Mouse (Mus musculus): ENCODE results near the gene Frmd4b. TPM values are rescaled to one million over a fixed set of nuclear protein-coding genes. Genes with fewer than 3 reads are reported as not detected.

Frmd4b gene
- total RNA-seq, 1 experiment: 2.1 TPM

DNA sequence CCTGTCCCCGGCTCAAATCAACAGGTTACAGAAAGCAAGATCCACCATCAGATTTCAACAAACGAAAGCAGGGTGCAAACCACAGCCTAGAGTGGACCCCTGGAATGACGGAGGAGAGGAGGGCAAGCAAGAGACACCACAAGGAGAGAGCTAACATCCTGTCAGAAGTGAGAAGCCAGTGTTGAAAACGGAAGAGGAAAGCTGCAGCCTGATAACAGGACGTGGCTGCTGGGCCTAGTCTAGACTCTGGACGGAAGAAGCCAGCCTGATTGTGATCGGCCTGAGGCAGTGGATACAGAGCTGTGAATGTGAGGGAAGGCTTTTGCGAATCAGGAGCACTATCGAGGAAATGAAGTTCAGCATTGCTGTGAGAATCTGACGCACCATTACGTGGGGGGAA, 296.2 kb downstream of the Frmd4b start:
- no peak for DNase-seq (ENCODE audit: low read depth, low spot score)
- no peaks in the 10 kb centered on the region for H3K36me3 ChIP-seq (ENCODE audit: control insufficient read depth, insufficient read depth, low read length, poor library complexity, severe bottlenecking)
- no peak overlapping the region for H3K4me3 ChIP-seq (ENCODE audit: insufficient read depth in 1 of 2, low read depth in 1 of 2, low read length in 2 of 2, poor library complexity in 1 of 2, severe bottlenecking in 1 of 2)
- no peaks in the 10 kb centered on the region for H3K9me3 ChIP-seq (ENCODE audit: control insufficient read depth, insufficient read depth, low read depth, low read length)
- H3K4me1 ChIP-seq (ENCODE audit: control insufficient read depth in 2 of 2, insufficient read depth in 2 of 2, low read length in 2 of 2, poor library complexity in 1 of 2): no peaks in the 10 kb centered on the region
- H3K9ac ChIP-seq (ENCODE audit: insufficient read depth, low read depth, low read length, poor library complexity, severe bottlenecking): no peak overlapping the region
- H3K27ac ChIP-seq (ENCODE audit: insufficient read depth, low read depth, low read length, poor library complexity, severe bottlenecking): no peak overlapping the region
- TF ChIP-seq HCFC1 (IDR thresholded peaks at IDR 0.05; ENCODE audit: borderline replicate concordance, insufficient read depth, low read length): no peak
- no peak for TF ChIP-seq ZNF384 (IDR thresholded peaks at IDR 0.05; ENCODE audit: low read depth, low read length)
- in situ Hi-C loops (cut with MboI; ENCODE audit: low sequenced_read_pairs in 2 of 2, unreplicated experiment in 2 of 2): no loop called here

DNA sequence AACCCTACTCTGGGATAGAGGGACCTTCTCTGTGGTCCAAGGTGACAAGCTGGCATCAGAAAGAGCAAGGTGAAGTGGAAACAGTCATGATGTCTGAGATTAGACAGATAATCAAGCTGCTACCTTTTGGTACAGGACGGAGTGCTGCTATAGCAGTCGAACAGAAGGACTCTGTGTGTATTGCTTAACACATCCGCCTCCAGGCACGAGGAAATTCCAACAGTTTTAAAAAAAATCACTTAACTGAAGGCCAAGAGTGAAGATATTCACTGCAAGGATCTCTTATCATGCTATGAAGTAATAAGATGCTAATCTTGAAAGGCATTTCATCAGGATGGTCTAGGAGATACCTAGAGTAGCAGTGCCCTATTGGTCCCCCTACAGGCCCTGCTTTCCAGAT, 298.3 kb downstream of the Frmd4b start:
- H3K9me3 ChIP-seq (ENCODE audit: control insufficient read depth, insufficient read depth, low read depth, low read length): no peaks in the 10 kb centered on the region
- no peaks in the 10 kb centered on the region for H3K36me3 ChIP-seq (ENCODE audit: control insufficient read depth, insufficient read depth, low read length, poor library complexity, severe bottlenecking)
- no peaks in the 10 kb centered on the region for H3K4me1 ChIP-seq (ENCODE audit: control insufficient read depth in 2 of 2, insufficient read depth in 2 of 2, low read length in 2 of 2, poor library complexity in 1 of 2)
- in situ Hi-C loops (cut with MboI; ENCODE audit: low sequenced_read_pairs in 2 of 2, unreplicated experiment in 2 of 2): no loop called here
- no peak for TF ChIP-seq ZNF384 (IDR thresholded peaks at IDR 0.05; ENCODE audit: low read depth, low read length)
- no peak for TF ChIP-seq ZC3H11A (IDR thresholded peaks at IDR 0.05; ENCODE audit: borderline replicate concordance, low read depth, low read length)
- TF ChIP-seq CHD2 (IDR thresholded peaks at IDR 0.05; ENCODE audit: low read depth, low read length): no peak
- TF ChIP-seq HCFC1 (IDR thresholded peaks at IDR 0.05; ENCODE audit: borderline replicate concordance, insufficient read depth, low read length): no peak
- TF ChIP-seq MAFK (IDR thresholded peaks at IDR 0.05; ENCODE audit: insufficient read depth, low read depth, low read length): no peak
- H3K9ac ChIP-seq (ENCODE audit: insufficient read depth, low read depth, low read length, poor library complexity, severe bottlenecking): no peak overlapping the region
- DNase-seq (ENCODE audit: low read depth, low spot score): no peak
- no peak overlapping the region for H3K27ac ChIP-seq (ENCODE audit: insufficient read depth, low read depth, low read length, poor library complexity, severe bottlenecking)
- H3K4me3 ChIP-seq (ENCODE audit: insufficient read depth in 1 of 2, low read depth in 1 of 2, low read length in 2 of 2, poor library complexity in 1 of 2, severe bottlenecking in 1 of 2): no peak overlapping the region

- H3K9me3 ChIP-seq (ENCODE audit: control insufficient read depth, insufficient read depth, low read depth, low read length): no peaks in the 10 kb centered on the region
- H3K27ac ChIP-seq (ENCODE audit: insufficient read depth, low read depth, low read length, poor library complexity, severe bottlenecking): no peak overlapping the region
- H3K9ac ChIP-seq (ENCODE audit: insufficient read depth, low read depth, low read length, poor library complexity, severe bottlenecking): no peak overlapping the region
- in situ Hi-C loops (cut with MboI; ENCODE audit: low sequenced_read_pairs in 2 of 2, unreplicated experiment in 2 of 2): no loop called here
- H3K36me3 ChIP-seq (ENCODE audit: control insufficient read depth, insufficient read depth, low read length, poor library complexity, severe bottlenecking): no peaks in the 10 kb centered on the region
- no peak for TF ChIP-seq ZNF384 (IDR thresholded peaks at IDR 0.05; ENCODE audit: low read depth, low read length)
- no peak for TF ChIP-seq ZC3H11A (IDR thresholded peaks at IDR 0.05; ENCODE audit: borderline replicate concordance, low read depth, low read length)
- no peak for TF ChIP-seq CHD2 (IDR thresholded peaks at IDR 0.05; ENCODE audit: low read depth, low read length)
- TF ChIP-seq MAFK (IDR thresholded peaks at IDR 0.05; ENCODE audit: insufficient read depth, low read depth, low read length): no peak
- TF ChIP-seq HCFC1 (IDR thresholded peaks at IDR 0.05; ENCODE audit: borderline replicate concordance, insufficient read depth, low read length): no peak
- H3K4me1 ChIP-seq (ENCODE audit: control insufficient read depth in 2 of 2, insufficient read depth in 2 of 2, low read length in 2 of 2, poor library complexity in 1 of 2): no peaks in the 10 kb centered on the region; a peak in 1 of 4 replicates
- no peak overlapping the region for H3K4me3 ChIP-seq (ENCODE audit: insufficient read depth in 1 of 2, low read depth in 1 of 2, low read length in 2 of 2, poor library complexity in 1 of 2, severe bottlenecking in 1 of 2)
- DNase-seq (ENCODE audit: low read depth, low spot score): no peak
Measured at GRCm38 (mm10) chr6:97317956-97318355, 299.4 kb downstream of the Frmd4b start.

DNA sequence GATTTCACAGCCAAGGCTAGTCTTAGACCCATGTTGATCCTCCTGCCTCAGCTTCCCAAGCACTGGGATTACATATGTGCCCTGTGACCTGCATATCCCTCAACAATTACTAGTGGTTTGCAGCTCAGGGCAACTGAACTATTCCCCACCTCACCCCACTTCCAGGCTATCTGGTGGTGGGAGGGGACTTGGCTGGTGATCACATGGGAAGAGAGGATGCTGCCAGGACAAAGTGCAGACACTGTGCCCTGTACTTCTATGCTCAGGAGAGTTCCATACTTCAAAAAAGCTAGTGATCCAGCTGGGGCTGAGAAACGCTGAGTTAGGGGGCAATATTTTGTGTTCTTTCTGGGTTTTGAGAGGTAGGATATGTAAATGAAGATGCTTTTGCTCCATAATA, 300.6 kb downstream of the Frmd4b start:
- in situ Hi-C loops (cut with MboI; ENCODE audit: low sequenced_read_pairs in 2 of 2, unreplicated experiment in 2 of 2): no loop called here
- H3K27ac ChIP-seq (ENCODE audit: insufficient read depth, low read depth, low read length, poor library complexity, severe bottlenecking): no peak overlapping the region
- H3K9me3 ChIP-seq (ENCODE audit: control insufficient read depth, insufficient read depth, low read depth, low read length): no peaks in the 10 kb centered on the region
- DNase-seq (ENCODE audit: low read depth, low spot score): no peak
- no peak overlapping the region for H3K9ac ChIP-seq (ENCODE audit: insufficient read depth, low read depth, low read length, poor library complexity, severe bottlenecking)
- H3K4me1 ChIP-seq (ENCODE audit: control insufficient read depth in 2 of 2, insufficient read depth in 2 of 2, low read length in 2 of 2, poor library complexity in 1 of 2): peaks cover 2 to 3% of the 10 kb centered on the region in 2 experiments; a peak in 3 of 4 replicates
- TF ChIP-seq CHD2 (IDR thresholded peaks at IDR 0.05; ENCODE audit: low read depth, low read length): no peak
- no peak for TF ChIP-seq HCFC1 (IDR thresholded peaks at IDR 0.05; ENCODE audit: borderline replicate concordance, insufficient read depth, low read length)
- TF ChIP-seq MAFK (IDR thresholded peaks at IDR 0.05; ENCODE audit: insufficient read depth, low read depth, low read length): no peak
- no peak for TF ChIP-seq ZC3H11A (IDR thresholded peaks at IDR 0.05; ENCODE audit: borderline replicate concordance, low read depth, low read length)
- TF ChIP-seq ZNF384 (IDR thresholded peaks at IDR 0.05; ENCODE audit: low read depth, low read length): no peak
- H3K36me3 ChIP-seq (ENCODE audit: control insufficient read depth, insufficient read depth, low read length, poor library complexity, severe bottlenecking): no peaks in the 10 kb centered on the region
- H3K4me3 ChIP-seq (ENCODE audit: insufficient read depth in 1 of 2, low read depth in 1 of 2, low read length in 2 of 2, poor library complexity in 1 of 2, severe bottlenecking in 1 of 2): no peak overlapping the region

- Histone ChIP-seq H3K9ac (ENCODE audit: insufficient read depth, low read depth, low read length, poor library complexity, severe bottlenecking) (no peak overlapping the region), H3K27ac (ENCODE audit: insufficient read depth, low read depth, low read length, poor library complexity, severe bottlenecking) (no peak overlapping the region), H3K36me3 (ENCODE audit: control insufficient read depth, insufficient read depth, low read length, poor library complexity, severe bottlenecking) (no peaks in the 10 kb centered on the region), H3K9me3 (ENCODE audit: control insufficient read depth, insufficient read depth, low read depth, low read length) (no peaks in the 10 kb centered on the region), H3K4me3 (ENCODE audit: insufficient read depth in 1 of 2, low read depth in 1 of 2, low read length in 2 of 2, poor library complexity in 1 of 2, severe bottlenecking in 1 of 2) (no peak overlapping the region), H3K4me1 (ENCODE audit: control insufficient read depth in 2 of 2, insufficient read depth in 2 of 2, low read length in 2 of 2, poor library complexity in 1 of 2) (peaks cover 2 to 5% of the 10 kb centered on the region in 2 experiments; a peak in 3 of 4 replicates)
- in situ Hi-C loops (cut with MboI; ENCODE audit: low sequenced_read_pairs in 2 of 2, unreplicated experiment in 2 of 2): no loop called here
- DNase-seq (ENCODE audit: low read depth, low spot score): no peak
- TF ChIP-seq ZNF384 (IDR thresholded peaks at IDR 0.05; ENCODE audit: low read depth, low read length) (no peak), CHD2 (IDR thresholded peaks at IDR 0.05; ENCODE audit: low read depth, low read length) (no peak), ZC3H11A (IDR thresholded peaks at IDR 0.05; ENCODE audit: borderline replicate concordance, low read depth, low read length) (no peak), HCFC1 (IDR thresholded peaks at IDR 0.05; ENCODE audit: borderline replicate concordance, insufficient read depth, low read length) (no peak), MAFK (IDR thresholded peaks at IDR 0.05; ENCODE audit: insufficient read depth, low read depth, low read length) (no peak)
Measured at GRCm38 (mm10) chr6:97315311-97315710, 302.0 kb downstream of the Frmd4b start.
